Comparison of ENCODE assay signal across 8 mouse cellular contexts in genomic region chr11:42650111-42650510, GRCm38 (mm10).
DNase-seq lines count a peak whose midpoint lies in the region.

No protein-coding gene starts in this region.

- intact Hi-C loops in left cerebral cortex, postnatal 4 days (cut with DNase I): no loop called here

- DNase-seq in embryo, embryonic 10 days (ENCODE audit: low spot score): peak; percentile 6
- DNase-seq in embryo, embryonic 9.5 days (ENCODE audit: extremely low spot score): no peak
- peak; percentile 74 for DNase-seq in left cerebral cortex, postnatal 4 days
- no peak for DNase-seq in left cerebral cortex, adult 8-10 months (ENCODE audit: low spot score in 2 of 2)
- peak; percentile 84 to 86 for DNase-seq in cerebellum, postnatal 14 days
- peak; percentile 52 to 55 for DNase-seq in layer of hippocampus, postnatal 10 days (ENCODE audit: low spot score in 2 of 2)
- DNase-seq in thymus, postnatal 25 days: no peak
- no peak for DNase-seq in ovary, postnatal 36 days (ENCODE audit: low spot score)

Comparison
In these comparisons a context has a peak if more than half of its experiments do, and no peak if none do; other contexts are left out.
1. DNase-seq: peak in embryo, embryonic 10 days (single experiment), left cerebral cortex, postnatal 4 days (single experiment), cerebellum, postnatal 14 days (2 of 2) and layer of hippocampus, postnatal 10 days (2 of 2); none in embryo, embryonic 9.5 days (single experiment), left cerebral cortex, adult 8-10 months (0 of 2), thymus, postnatal 25 days (single experiment) and ovary, postnatal 36 days (single experiment).